Mouse (Mus musculus): Measurements from ENCODE around the gene Rdh1. TPM values are rescaled to one million over a fixed set of nuclear protein-coding genes. Genes with fewer than 3 reads are reported as not detected.

Gene Rdh1
- total and polyA plus RNA-seq, 3 experiments, result not detected

DNA sequence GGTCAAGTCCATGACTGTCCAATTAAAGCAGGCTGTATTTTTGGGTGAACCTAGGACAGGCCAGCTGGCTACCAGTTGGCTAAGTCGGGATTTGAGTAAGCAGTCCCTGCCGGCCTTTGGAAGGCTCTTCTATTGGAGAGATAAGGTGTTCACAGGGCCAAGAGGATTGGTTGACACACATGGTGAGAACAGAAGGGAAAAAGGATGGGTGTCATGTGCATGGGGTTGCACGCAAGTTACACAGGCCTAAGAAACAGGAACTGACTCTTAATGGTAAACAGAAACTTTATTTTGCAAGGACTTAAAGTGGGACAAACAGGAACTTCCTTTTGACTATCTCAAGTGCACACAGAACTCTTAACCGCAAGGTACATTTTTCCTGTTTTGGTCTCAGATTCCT, 22.6 kb upstream of the Rdh1 start:
- peaks cover 7 to 8% of the 10 kb centered on the region in 2 experiments for H3K36me3 ChIP-seq (replicated peaks in 1 of 2; ENCODE audit: control insufficient read depth in 1 of 2, insufficient read depth in 1 of 2, low read length in 1 of 2)
- H3K9me3 ChIP-seq (replicated peaks; ENCODE audit: low read length), result no peaks in the 10 kb centered on the region
- no peak overlapping the region for H3K4me3 ChIP-seq (replicated peaks in 1 of 3; ENCODE audit: low read depth in 2 of 3, low read length in 2 of 3, poor library complexity in 1 of 3)
- DNase-seq (ENCODE audit: extremely low read depth), result no peak
- dilution Hi-C loops (cut with MboI; ENCODE audit: extremely low pct_ligation_motif_present, extremely low pct_unique_long_range_greater_than_20kb, low sequenced_read_pairs) (no loop called here), in situ Hi-C loops (cut with MboI; ENCODE audit: low pct_ligation_motif_present, low pct_unique_long_range_greater_than_20kb, low sequenced_read_pairs) (loop anchor here (10.0 to 25.0 kb wide), 3 partner anchors 62 to 200 kb away; no protein-coding TSS in a partner anchor)
- H3K79me2 ChIP-seq (replicated peaks; ENCODE audit: control insufficient read depth, extremely low read depth, insufficient read depth, poor library complexity, severe bottlenecking), result peaks cover 5% of the 10 kb centered on the region; the same call in 1 of the 2 replicates
- no peak overlapping the region for H3K27ac ChIP-seq (ENCODE audit: insufficient read depth, low read depth)
- peaks cover 16% of the 10 kb centered on the region for H3K27me3 ChIP-seq (replicated peaks)
- H3K9ac ChIP-seq (ENCODE audit: insufficient read depth, low read depth), result no peak overlapping the region
- no peak overlapping the region for H3K4me2 ChIP-seq (ENCODE audit: insufficient read depth, low read depth, poor library complexity, severe bottlenecking)
- H3K4me1 ChIP-seq (ENCODE audit: control insufficient read depth in 1 of 2, insufficient read depth in 2 of 2), result peaks cover 5 to 20% of the 10 kb centered on the region in 2 experiments; a peak in 2 of 4 replicates
- TF ChIP-seq TCF12 (IDR thresholded peaks at IDR 0.05; ENCODE audit: low read depth, low read length), result no peak
- TF ChIP-seq E2F4 (IDR thresholded peaks at IDR 0.05; ENCODE audit: insufficient replicate concordance, low read depth, low read length), result no peak
- no peak for TF ChIP-seq MAFK (IDR thresholded peaks at IDR 0.05; ENCODE audit: insufficient replicate concordance, low read length)
- no peak for TF ChIP-seq TBP (conservative IDR thresholded peaks at IDR 0.05; ENCODE audit: low read depth, low read length)
- TF ChIP-seq USF2 (conservative IDR thresholded peaks at IDR 0.05; ENCODE audit: low read depth, low read length), result no peak
- TF ChIP-seq RCOR1 (conservative IDR thresholded peaks at IDR 0.05; ENCODE audit: low read depth, low read length), result no peak
- TF ChIP-seq MAX (IDR thresholded peaks at IDR 0.05; ENCODE audit: low read length), result no peak
- TF ChIP-seq UBTF (IDR thresholded peaks at IDR 0.05; ENCODE audit: low read depth, low read length), result no peak
- TF ChIP-seq GABPA (IDR thresholded peaks at IDR 0.05; ENCODE audit: insufficient replicate concordance, low read depth, low read length), result no peak
- no peak for TF ChIP-seq MAZ (IDR thresholded peaks at IDR 0.05; ENCODE audit: low read depth, low read length)
- TF ChIP-seq CTCF (conservative IDR thresholded peaks at IDR 0.05 in 1 of 2, IDR thresholded peaks at IDR 0.05 in 1 of 2; ENCODE audit: low read depth in 2 of 2, low read length in 2 of 2), result no peak
- no peak for TF ChIP-seq MXI1 (IDR thresholded peaks at IDR 0.05; ENCODE audit: low read depth, low read length)
- TF ChIP-seq ZMIZ1 (IDR thresholded peaks at IDR 0.05; ENCODE audit: low read depth, low read length), result no peak

DNA sequence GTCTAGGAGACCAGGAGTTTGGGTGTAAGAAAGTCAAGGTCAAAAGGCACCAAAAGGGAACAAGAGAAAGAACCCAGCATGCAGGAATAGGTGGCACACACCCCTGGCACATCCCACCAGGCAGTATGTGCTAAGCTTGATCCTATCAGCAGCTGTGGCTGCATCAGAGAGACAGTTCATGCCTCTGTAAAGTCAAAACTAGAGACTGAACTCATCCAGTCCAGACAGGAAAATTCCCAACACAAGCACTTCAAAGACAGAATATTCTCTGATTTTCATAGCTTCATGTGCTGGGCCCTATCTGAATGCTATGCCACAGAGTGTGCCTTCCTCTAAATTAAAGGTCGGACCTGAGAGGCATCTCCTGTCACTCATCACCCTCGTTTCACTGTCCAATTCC, 22.0 kb upstream of the Rdh1 start:
- H3K27me3 ChIP-seq (replicated peaks), result peaks cover 16% of the 10 kb centered on the region
- TF ChIP-seq IRF4 (IDR thresholded peaks at IDR 0.05; ENCODE audit: low read depth, low read length), result no peak
- no peak for TF ChIP-seq UBTF (IDR thresholded peaks at IDR 0.05; ENCODE audit: low read depth, low read length)
- TF ChIP-seq POLR2A (IDR thresholded peaks at IDR 0.05; ENCODE audit: low read depth, low read length), result no peak
- TF ChIP-seq MXI1 (IDR thresholded peaks at IDR 0.05; ENCODE audit: low read depth, low read length), result no peak
- TF ChIP-seq CTCF (conservative IDR thresholded peaks at IDR 0.05 in 1 of 2, IDR thresholded peaks at IDR 0.05 in 1 of 2; ENCODE audit: low read depth in 2 of 2, low read length in 2 of 2), result no peak
- no peak for TF ChIP-seq RCOR1 (conservative IDR thresholded peaks at IDR 0.05; ENCODE audit: low read depth, low read length)
- no peak for TF ChIP-seq CHD2 (IDR thresholded peaks at IDR 0.05; ENCODE audit: low read length)
- TF ChIP-seq MAX (IDR thresholded peaks at IDR 0.05; ENCODE audit: low read length), result no peak
- TF ChIP-seq TBP (conservative IDR thresholded peaks at IDR 0.05; ENCODE audit: low read depth, low read length), result no peak
- TF ChIP-seq E2F4 (IDR thresholded peaks at IDR 0.05; ENCODE audit: insufficient replicate concordance, low read depth, low read length), result no peak
- TF ChIP-seq MAZ (IDR thresholded peaks at IDR 0.05; ENCODE audit: low read depth, low read length), result no peak
- TF ChIP-seq ZMIZ1 (IDR thresholded peaks at IDR 0.05; ENCODE audit: low read depth, low read length), result no peak
- no peak overlapping the region for H3K9ac ChIP-seq (ENCODE audit: insufficient read depth, low read depth)
- H3K79me2 ChIP-seq (replicated peaks; ENCODE audit: control insufficient read depth, extremely low read depth, insufficient read depth, poor library complexity, severe bottlenecking), result peaks cover 5% of the 10 kb centered on the region; the same call in 1 of the 2 replicates
- H3K4me2 ChIP-seq (ENCODE audit: insufficient read depth, low read depth, poor library complexity, severe bottlenecking), result no peak overlapping the region
- no peaks in the 10 kb centered on the region for H3K9me3 ChIP-seq (replicated peaks; ENCODE audit: low read length)
- H3K4me3 ChIP-seq (replicated peaks in 1 of 3; ENCODE audit: low read depth in 2 of 3, low read length in 2 of 3, poor library complexity in 1 of 3), result no peak overlapping the region
- no peak for DNase-seq (ENCODE audit: extremely low read depth)
- peaks cover 14% of the 10 kb centered on the region in 2 experiments for H3K36me3 ChIP-seq (replicated peaks in 1 of 2; ENCODE audit: control insufficient read depth in 1 of 2, insufficient read depth in 1 of 2, low read length in 1 of 2)
- H3K4me1 ChIP-seq (ENCODE audit: control insufficient read depth in 1 of 2, insufficient read depth in 2 of 2), result peaks cover 5 to 20% of the 10 kb centered on the region in 2 experiments; a peak in 2 of 4 replicates
- in situ Hi-C loops (cut with MboI; ENCODE audit: low pct_ligation_motif_present, low pct_unique_long_range_greater_than_20kb, low sequenced_read_pairs), result loop anchor here (10.0 to 25.0 kb wide), 3 partner anchors 63 to 200 kb away; no protein-coding TSS in a partner anchor
- dilution Hi-C loops (cut with MboI; ENCODE audit: extremely low pct_ligation_motif_present, extremely low pct_unique_long_range_greater_than_20kb, low sequenced_read_pairs), result no loop called here
- H3K27ac ChIP-seq (ENCODE audit: insufficient read depth, low read depth), result no peak overlapping the region

Measured in CH12.LX (cell line).